Mouse (Mus musculus) spleen, adult 2 months (tissue): Measurements from ENCODE around the gene Nsf. TPM values are rescaled to one million over a fixed set of nuclear protein-coding genes. Genes with fewer than 3 reads are reported as not detected.

ENCODE experiments used
- DNase-seq, 2 experiments: peaks; one replicate each; pipeline versions ENCODE4 v3.0.0 to v3.0.0-alpha.2; 2012 to 2021; ENCODE audit warnings: low spot score in 2 of 2, low read depth in 1 of 2
- H3K27ac ChIP-seq: fragments of 200-500 bp; 2 replicates; pipeline ENCODE4 v1.5.1; 2012; ENCODE audit warnings: low read length, inconsistent platforms; ENCODE audit not compliant: insufficient read depth
- H3K27me3 ChIP-seq: fragments of 200-500 bp; 2 replicates; pipeline ENCODE4 v1.6.1; 2012; ENCODE audit warnings: mild to moderate bottlenecking, moderate library complexity, low read length, inconsistent platforms; ENCODE audit not compliant: control insufficient read depth, insufficient read depth
- H3K36me3 ChIP-seq: fragments of 200-500 bp; 2 replicates; pipeline ENCODE4 v1.6.1; 2012; ENCODE audit warnings: mild to moderate bottlenecking, low read length, inconsistent platforms; ENCODE audit not compliant: control insufficient read depth, insufficient read depth
- H3K4me1 ChIP-seq: fragments of 200-500 bp; 2 replicates; pipeline ENCODE4 v1.6.1; 2011; ENCODE audit warnings: inconsistent platforms; ENCODE audit not compliant: control insufficient read depth, insufficient read depth, insufficient read length
- H3K4me3 ChIP-seq: fragments of 200-500 bp; 2 replicates; pipeline ENCODE4 v1.5.1; 2011; ENCODE audit warnings: mild to moderate bottlenecking, inconsistent platforms; ENCODE audit not compliant: insufficient read depth, insufficient read length; ENCODE audit errors: extremely low read depth
- CTCF ChIP-seq: fragments of 200-500 bp; IDR thresholded peaks from 2 replicates; pipeline ENCODE4 v1.5.1; 2011; ENCODE audit warnings: mild to moderate bottlenecking, inconsistent platforms; ENCODE audit not compliant: insufficient read depth, insufficient read length, insufficient replicate concordance; ENCODE audit errors: extremely low read depth
- POLR2A ChIP-seq: fragments of 200-500 bp; IDR thresholded peaks from 2 replicates; pipeline ENCODE4 v1.6.1; 2011; ENCODE audit warnings: low read depth, low read length, inconsistent platforms
- WGBS: fragments of 180-500 bp; shearing (Covaris S2); methylation state at CpG from one replicate; pipeline ENCODE4 v1.1.7; 2018; 5-methylcytosine and 5-hydroxymethylcytosine counted together
- polyA plus RNA-seq: library from polyadenylated mRNA; depleted of rRNA; stranded (reverse); fragments of >200 nt; gene quantifications from 2 replicates; pipeline ENCODE4 v1.2.3, GENCODE M21; 2012; rRNA removed

Gene Nsf
- 36.8 and 38.9 TPM in 2 replicates for polyA plus RNA-seq

DNA sequence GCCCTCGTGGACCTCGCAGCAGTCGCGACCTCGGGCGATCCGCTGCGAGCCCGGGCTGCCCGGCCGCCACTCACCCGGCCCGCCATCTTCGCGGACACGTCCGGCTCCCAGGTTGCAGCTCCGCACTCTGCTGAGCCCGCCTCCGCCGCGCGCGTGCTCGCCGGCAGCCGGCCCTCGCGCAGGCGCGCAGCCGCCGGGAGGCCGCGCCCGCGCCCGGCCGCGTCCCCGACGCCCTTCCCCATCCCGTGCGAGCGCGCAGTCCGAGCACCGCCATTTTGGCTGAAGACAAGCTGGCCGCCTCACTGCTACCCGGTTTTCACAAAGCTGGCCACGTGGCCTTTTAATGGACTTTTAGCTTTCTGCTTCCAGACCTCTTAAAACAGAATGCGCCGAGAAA is at the start of gene Nsf:
Gene Nsf (minus strand): TSS at position 161 of the 397 bp plus-strand sequence.
- Histone ChIP-seq H3K4me3 (peak within 1 kb of the TSS; percentile 100), H3K27me3 (no peaks in the 10 kb centered on the region), H3K4me1 (peaks cover 15% of the 10 kb centered on the region), H3K27ac (peak within 1 kb of the TSS; percentile 91), H3K36me3 (no peaks in the 10 kb centered on the region)
- DNase-seq: peak; percentile 69 to 80
- TF ChIP-seq POLR2A (peak; percentile 85), CTCF (no peak)
- under 1% methylated on average over 53 of the region's 53 CpGs for WGBS

DNA sequence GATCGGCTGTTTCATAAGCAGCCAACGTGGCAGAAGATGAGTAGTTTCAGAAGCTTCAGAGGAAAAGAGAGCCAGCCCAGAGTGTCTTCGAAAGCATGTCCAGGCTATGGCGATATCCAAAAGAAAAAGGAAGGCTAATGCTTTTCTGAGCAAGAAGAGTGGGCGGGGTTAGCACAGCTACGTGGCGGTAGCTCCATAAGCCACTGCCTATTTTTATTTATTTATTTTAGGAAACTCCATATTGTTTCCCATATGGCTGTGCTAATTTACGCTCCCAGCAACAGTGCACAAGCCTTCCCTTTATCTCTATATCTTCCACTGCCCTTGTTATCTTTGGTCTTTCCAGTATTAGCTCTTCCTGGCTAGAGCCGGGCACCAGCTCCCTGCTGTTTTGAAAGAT is 49.5 kb upstream of the Nsf start:
- Histone ChIP-seq H3K4me1 (peaks cover 19% of the 10 kb centered on the region), H3K27ac (no peak overlapping the region), H3K4me3 (no peak overlapping the region), H3K36me3 (no peaks in the 10 kb centered on the region), H3K27me3 (no peaks in the 10 kb centered on the region)
- DNase-seq: no peak
- no peak for TF ChIP-seq POLR2A
- TF ChIP-seq CTCF: no peak
- 50% methylated on average over 9 of the region's 9 CpGs for WGBS

DNA sequence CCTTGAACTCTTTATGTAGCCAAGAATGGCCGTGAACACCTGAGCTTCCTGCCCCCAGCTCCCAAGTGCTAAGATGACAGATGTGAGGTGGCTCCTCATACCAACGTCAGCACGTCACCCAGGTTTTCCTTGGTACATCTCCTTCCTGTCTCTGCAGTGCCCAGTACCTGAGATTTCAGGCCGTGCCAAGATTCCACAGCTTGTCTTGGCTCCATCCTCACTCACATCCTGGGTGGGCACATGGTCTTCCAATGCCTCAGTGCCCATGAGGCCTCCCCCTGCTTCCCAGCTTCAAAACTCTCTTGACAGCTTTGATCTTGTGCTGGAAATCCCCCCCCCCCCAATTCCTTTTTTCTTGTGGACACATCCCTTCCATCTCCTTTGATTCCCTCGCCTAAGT is 48.3 kb upstream of the Nsf start:
- peaks cover 22% of the 10 kb centered on the region for H3K4me1 ChIP-seq
- no peaks in the 10 kb centered on the region for H3K27me3 ChIP-seq
- DNase-seq: no peak
- 83% methylated on average over 5 of the region's 5 CpGs for WGBS
- no peaks in the 10 kb centered on the region for H3K36me3 ChIP-seq
- H3K27ac ChIP-seq: 0 out of 2 replicates have a peak overlapping the region, but pooled peaks have one; percentile 8
- no peak overlapping the region for H3K4me3 ChIP-seq
- TF ChIP-seq POLR2A (no peak), CTCF (no peak)

DNA sequence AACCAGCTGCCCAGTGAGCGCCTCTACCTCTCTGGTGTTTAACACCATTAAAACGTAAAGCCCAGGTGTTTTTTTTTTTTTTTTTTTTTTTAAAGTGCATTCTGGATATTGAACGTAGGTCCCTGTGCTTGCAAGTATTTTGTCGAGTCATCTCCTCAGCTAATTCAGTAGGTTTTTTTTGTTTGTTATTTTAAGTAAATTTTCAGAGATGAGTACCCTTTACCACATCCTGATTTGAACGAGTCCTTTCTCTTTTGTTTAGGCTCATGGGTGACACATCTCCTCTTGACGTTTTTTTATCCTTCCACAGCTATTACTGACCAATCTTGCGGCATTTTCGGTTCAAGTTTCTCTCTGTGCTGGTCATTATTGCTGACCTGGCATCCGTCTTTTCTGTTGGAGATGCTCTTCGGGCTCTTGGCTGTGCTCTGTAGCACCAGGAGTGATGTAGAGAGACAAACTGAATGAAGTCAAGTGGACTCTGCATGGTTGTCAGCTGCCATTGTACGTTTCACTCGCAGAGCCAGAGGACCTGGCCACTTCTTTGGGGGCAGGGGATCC is 47.6 kb upstream of the Nsf start:
- Histone ChIP-seq H3K27ac (peak overlapping the region; percentile 80), H3K27me3 (no peaks in the 10 kb centered on the region), H3K4me1 (peaks cover 22% of the 10 kb centered on the region), H3K4me3 (no peak overlapping the region), H3K36me3 (no peaks in the 10 kb centered on the region)
- TF ChIP-seq POLR2A (no peak), CTCF (no peak)
- WGBS: 28% methylated on average over 12 of the region's 12 CpGs
- DNase-seq: no peak

DNA sequence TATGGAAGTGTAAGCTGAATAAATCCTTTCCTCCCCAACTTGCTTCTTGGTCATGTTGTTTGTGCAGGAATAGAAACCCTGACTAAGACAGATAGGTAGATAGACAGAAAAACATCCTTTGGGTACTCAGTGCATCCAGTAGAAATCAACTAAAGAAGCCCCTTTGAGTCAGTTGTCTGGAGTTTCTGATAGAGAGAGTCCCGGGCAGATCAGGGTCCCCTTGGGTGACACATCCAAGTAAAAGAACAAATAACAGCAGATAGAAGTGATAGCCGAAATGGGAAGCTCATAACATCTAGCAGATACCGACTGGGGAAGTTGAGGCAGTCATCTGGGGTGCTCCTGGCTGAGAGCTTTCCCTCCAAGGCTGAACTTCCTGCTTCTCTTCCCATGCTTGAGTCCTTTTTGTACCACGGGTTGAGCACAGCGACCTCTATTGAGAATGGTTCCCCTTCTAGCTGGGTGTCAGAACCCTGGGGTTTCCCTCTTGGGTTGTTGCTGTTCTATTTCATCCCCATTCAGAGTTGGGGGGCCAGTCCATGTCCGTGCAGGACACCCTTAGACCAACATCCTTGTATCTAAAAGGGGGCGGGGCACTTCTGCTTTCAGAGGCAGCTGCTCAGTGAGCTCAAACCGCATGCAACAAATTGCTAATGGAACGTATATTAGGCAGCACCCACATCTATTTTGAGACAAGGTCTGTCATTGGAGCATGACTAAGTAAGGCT is 47.0 kb upstream of the Nsf start:
- 16% methylated on average over 9 of the region's 9 CpGs for WGBS
- Histone ChIP-seq H3K27ac (peak overlapping the region; percentile 40), H3K4me1 (peaks cover 22% of the 10 kb centered on the region), H3K27me3 (no peaks in the 10 kb centered on the region), H3K4me3 (no peak overlapping the region), H3K36me3 (no peaks in the 10 kb centered on the region)
- DNase-seq: peak; percentile 76 to 83
- TF ChIP-seq CTCF: no peak; the same call in 1 of the 2 replicates
- no peak for TF ChIP-seq POLR2A

DNA sequence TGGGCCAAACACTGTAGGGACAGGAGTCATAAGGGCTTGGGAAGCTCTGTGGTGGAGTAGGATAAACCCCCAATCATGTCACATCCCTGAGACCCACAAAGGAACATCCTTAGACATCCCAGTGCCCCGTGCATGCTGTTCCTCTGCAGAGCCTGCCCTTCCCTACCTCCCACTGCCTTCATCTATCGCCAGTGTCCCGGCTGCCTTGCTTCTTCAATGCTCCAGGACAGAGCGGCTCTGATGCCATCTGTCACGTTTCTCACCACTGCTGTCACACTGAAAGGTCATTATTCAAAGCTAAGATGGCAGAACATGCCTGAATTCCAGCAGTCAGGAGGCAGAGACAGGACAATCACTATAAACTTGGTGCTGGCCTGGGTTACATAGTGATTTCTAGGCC is 44.9 kb upstream of the Nsf start:
- peaks cover 15% of the 10 kb centered on the region for H3K4me1 ChIP-seq
- no peaks in the 10 kb centered on the region for H3K27me3 ChIP-seq
- WGBS: 80% methylated on average over 5 of the region's 5 CpGs
- no peak overlapping the region for H3K27ac ChIP-seq
- DNase-seq: no peak
- H3K36me3 ChIP-seq: no peaks in the 10 kb centered on the region
- no peak overlapping the region for H3K4me3 ChIP-seq
- TF ChIP-seq CTCF: no peak
- no peak for TF ChIP-seq POLR2A

DNA sequence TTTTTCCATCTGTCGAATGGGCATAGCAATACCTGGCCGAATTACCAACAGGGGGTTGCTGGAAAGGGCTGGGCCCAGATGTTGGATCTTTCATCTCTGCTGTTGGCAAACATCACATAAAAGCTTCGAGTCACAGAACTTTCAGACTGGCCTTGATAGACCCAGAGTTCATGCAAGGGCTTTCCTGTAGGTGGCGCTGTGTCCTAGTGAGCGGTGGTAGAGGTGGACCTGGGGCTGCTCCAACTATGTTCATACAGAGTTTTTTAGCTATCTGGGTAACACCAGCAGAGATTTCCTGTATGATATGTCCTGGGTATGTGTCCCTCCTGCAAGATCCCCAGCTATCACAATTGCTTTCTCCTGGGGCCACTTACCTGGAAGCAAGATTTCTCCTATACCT is 43.5 kb upstream of the Nsf start:
- DNase-seq: peak; percentile 51 to 82

More for the DNA sequence above, 43.5 kb upstream of the Nsf start:
- Histone ChIP-seq H3K27ac (no peak overlapping the region), H3K4me3 (no peak overlapping the region), H3K4me1 (peaks cover 15% of the 10 kb centered on the region), H3K27me3 (no peaks in the 10 kb centered on the region), H3K36me3 (no peaks in the 10 kb centered on the region)
- no peak for TF ChIP-seq POLR2A
- peak; percentile 85; the same call in 1 of the 2 replicates for TF ChIP-seq CTCF
- WGBS: 15% methylated on average over 5 of the region's 5 CpGs
